Mouse (Mus musculus): Measurements from ENCODE around the gene Flvcr2. TPM values are rescaled to one million over a fixed set of nuclear protein-coding genes. Genes with fewer than 3 reads are reported as not detected.

The Flvcr2 gene
- polyA plus RNA-seq, 1 experiment from 2014 or later: 3.8 TPM

DNA sequence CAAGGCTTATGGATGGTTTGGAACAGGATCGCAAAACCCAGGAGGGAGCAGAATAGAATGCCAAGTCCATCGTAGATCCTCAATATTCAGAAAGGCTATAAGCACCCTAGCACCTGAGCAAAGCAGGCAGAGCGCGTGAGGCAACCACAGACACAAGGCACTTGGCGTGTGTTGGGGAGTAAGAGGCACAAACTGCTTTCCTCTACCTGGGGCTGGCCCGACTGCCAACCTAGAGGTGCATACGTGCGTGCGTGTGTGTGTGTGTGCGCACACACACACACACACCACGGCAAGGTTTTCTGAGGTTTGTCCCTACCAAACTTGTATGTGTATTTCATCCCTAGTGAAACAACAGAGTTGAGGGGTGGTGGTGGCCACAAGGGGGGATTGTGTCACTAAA lies 38.9 kb upstream of the Flvcr2 start:
- H3K27ac ChIP-seq: no peak overlapping the region
- 83% methylated on average over 11 of the region's 11 CpGs for WGBS
- no peaks in the 10 kb centered on the region for H3K36me3 ChIP-seq
- H3K27me3 ChIP-seq: no peaks in the 10 kb centered on the region
- no peaks in the 10 kb centered on the region for H3K9me3 ChIP-seq
- no peak overlapping the region for H3K4me3 ChIP-seq
- no peak for ATAC-seq (ENCODE audit: insufficient number of reproducible peaks, low FRiP score, low TSS enrichment, low read depth)
- no peak overlapping the region for H3K4me2 ChIP-seq
- peaks cover 29% of the 10 kb centered on the region for H3K4me1 ChIP-seq
- H3K9ac ChIP-seq: no peak overlapping the region

DNA sequence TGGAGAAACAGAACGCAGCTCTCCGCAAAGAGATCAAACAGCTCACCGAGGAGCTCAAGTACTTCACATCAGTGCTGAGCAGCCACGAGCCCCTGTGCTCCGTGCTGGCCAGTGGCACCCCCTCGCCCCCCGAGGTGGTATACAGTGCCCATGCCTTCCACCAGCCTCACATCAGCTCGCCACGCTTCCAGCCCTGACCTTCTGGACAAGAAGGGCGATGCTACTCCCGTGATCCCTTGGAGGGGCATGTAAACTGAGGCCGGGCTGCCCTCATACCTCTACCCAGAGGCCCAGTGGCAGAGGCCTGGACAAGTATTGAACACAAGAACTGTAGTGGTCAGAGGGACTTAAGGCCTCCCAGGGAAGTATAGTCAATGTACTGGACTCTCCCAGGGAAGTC lies 37.8 kb upstream of the Flvcr2 start:
- H3K9ac ChIP-seq: no peak overlapping the region
- WGBS: 87% methylated on average over 12 of the region's 12 CpGs
- H3K27ac ChIP-seq: no peak overlapping the region
- peaks cover 27% of the 10 kb centered on the region for H3K4me1 ChIP-seq
- H3K4me2 ChIP-seq: no peak overlapping the region
- ATAC-seq (ENCODE audit: insufficient number of reproducible peaks, low FRiP score, low TSS enrichment, low read depth): no peak
- no peaks in the 10 kb centered on the region for H3K27me3 ChIP-seq
- no peak overlapping the region for H3K4me3 ChIP-seq
- no peaks in the 10 kb centered on the region for H3K9me3 ChIP-seq
- H3K36me3 ChIP-seq: no peaks in the 10 kb centered on the region

DNA sequence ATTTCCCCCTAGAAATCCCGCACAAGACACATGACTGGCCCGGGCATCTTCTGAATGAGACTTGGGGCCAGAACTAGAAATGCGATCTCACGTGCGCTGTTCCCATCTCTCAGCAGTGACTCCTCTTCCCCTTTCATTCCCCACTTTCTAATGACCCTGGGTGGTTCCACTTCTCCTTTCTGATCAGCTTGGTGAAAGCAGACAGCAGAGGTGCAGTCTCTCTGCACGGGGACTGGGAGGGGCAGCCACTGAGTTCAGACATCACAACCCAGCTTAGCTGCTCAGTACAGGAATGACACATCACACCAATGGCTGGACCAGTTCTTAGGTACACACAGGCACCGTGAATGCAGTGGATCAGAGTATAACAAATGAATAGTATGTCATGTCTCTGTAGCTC lies 35.6 kb upstream of the Flvcr2 start:
- Histone ChIP-seq H3K36me3 (no peaks in the 10 kb centered on the region), H3K27ac (no peak overlapping the region), H3K4me3 (no peak overlapping the region), H3K27me3 (no peaks in the 10 kb centered on the region), H3K4me2 (no peak overlapping the region), H3K9ac (no peak overlapping the region), H3K9me3 (no peaks in the 10 kb centered on the region), H3K4me1 (peaks cover 12% of the 10 kb centered on the region)
- ATAC-seq (ENCODE audit: insufficient number of reproducible peaks, low FRiP score, low TSS enrichment, low read depth): no peak
- WGBS: 73% methylated on average over 7 of the region's 7 CpGs

DNA sequence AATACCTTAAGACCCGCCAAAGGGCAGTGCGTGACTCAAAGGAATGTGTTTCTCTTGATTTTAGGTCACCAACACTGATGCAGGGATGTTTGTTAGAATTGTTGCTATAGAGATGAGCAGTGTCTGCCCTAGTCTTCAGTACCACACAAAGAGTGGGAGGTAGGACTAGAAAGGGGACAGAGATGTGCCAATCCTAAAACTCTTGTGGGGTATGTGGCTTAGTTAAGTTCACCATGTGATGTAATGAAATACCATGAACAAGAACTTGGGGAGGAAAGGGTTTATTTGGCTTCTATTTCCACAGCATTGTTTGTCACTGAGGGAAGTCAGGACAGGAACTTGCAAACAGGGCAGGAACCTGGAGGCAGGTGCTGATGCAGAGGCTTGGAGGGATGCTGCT lies 33.8 kb upstream of the Flvcr2 start:
- no peak for ATAC-seq (ENCODE audit: insufficient number of reproducible peaks, low FRiP score, low TSS enrichment, low read depth)
- no peak overlapping the region for H3K4me2 ChIP-seq
- 83% methylated on average over 2 of the region's 2 CpGs for WGBS

DNA sequence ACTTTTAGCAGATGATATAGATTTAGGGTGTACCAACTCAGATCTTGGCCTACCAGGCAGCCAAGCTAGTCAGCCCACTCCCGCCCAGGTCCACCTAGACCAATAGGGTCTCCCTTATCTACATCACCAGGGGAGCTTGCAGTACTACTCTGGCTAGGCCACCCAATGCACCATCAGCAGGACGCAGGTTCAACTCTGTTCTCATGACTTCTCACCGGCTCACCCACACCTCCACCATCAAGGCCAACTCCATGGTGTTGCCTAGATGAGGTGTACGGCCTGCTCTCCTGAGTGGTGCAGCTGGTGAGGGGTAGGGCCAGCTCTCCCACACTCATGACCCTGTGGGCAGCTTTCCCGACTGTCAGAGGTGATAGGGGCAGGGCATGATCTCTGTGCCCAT lies 32.2 kb upstream of the Flvcr2 start:
- Histone ChIP-seq H3K4me3 (no peak overlapping the region), H3K9ac (no peak overlapping the region), H3K4me1 (no peaks in the 10 kb centered on the region), H3K36me3 (no peaks in the 10 kb centered on the region), H3K9me3 (no peaks in the 10 kb centered on the region), H3K27me3 (no peaks in the 10 kb centered on the region), H3K27ac (no peak overlapping the region), H3K4me2 (no peak overlapping the region)
- 92% methylated on average over 5 of the region's 5 CpGs for WGBS
- ATAC-seq (ENCODE audit: insufficient number of reproducible peaks, low FRiP score, low TSS enrichment, low read depth): no peak

More for the DNA sequence above, 33.8 kb upstream of the Flvcr2 start:
- Histone ChIP-seq H3K4me1 (no peaks in the 10 kb centered on the region), H3K9me3 (no peaks in the 10 kb centered on the region), H3K4me3 (no peak overlapping the region), H3K36me3 (no peaks in the 10 kb centered on the region), H3K9ac (no peak overlapping the region), H3K27ac (no peak overlapping the region), H3K27me3 (no peaks in the 10 kb centered on the region)

DNA sequence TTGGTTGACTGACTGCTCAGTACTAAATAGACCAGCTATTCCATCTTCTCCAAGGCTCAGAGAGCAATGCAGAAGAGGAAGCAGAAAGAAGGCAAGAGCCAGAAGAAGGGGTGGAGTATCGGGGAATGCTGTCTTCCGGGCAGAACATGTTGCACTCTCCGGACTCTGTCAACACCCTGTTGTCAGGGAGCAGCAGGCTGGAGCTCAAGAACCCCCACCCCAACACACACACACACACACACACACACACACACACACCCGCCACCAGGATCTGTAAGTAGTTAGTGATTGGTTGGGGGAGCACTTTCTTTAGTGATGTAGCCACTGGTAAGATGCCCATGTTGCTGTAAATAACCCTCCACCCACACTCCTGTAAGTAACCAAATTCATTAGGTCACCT lies 21.0 kb upstream of the Flvcr2 start:
- Histone ChIP-seq H3K9ac (no peak overlapping the region), H3K4me3 (no peak overlapping the region), H3K4me2 (no peak overlapping the region), H3K36me3 (no peaks in the 10 kb centered on the region), H3K27me3 (no peaks in the 10 kb centered on the region), H3K9me3 (no peaks in the 10 kb centered on the region), H3K4me1 (peaks cover 7% of the 10 kb centered on the region; the same call in 1 of the 2 replicates), H3K27ac (no peak overlapping the region)
- WGBS: 62% methylated on average over 4 of the region's 4 CpGs
- no peak for ATAC-seq (ENCODE audit: insufficient number of reproducible peaks, low FRiP score, low TSS enrichment, low read depth)

DNA sequence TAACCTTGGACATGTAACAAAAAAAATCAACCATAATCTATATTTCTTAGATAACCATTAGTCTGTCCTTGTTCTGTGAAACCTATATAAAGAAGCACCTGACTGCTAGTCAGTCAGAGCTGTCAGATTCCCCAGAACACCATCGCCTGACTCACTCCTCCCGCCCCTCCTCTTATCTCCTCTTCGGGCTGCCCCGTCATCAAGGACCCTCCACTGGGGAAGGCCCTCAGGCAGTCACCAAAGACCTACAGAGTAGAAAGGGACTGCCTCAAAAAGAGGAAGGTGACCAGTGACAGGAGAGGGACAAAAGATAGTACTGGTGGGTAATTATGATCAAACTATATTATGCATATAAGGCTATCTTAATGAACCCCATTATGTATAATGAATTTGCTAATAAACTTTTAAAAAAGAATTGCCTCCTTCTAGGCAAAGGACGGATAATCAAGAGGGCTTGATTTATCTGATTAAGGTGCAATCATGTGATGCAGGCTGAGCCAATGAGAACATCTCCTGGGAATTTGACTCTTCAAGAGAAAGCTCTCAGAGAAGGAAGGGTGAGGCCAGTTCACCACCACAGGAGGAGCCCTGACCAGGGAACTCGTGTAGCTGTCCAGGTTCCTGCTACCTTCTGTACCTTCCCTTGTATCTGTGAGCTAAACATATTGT lies 19.5 kb upstream of the Flvcr2 start:
- no peak overlapping the region for H3K27ac ChIP-seq
- H3K4me2 ChIP-seq: no peak overlapping the region
- ATAC-seq (ENCODE audit: insufficient number of reproducible peaks, low FRiP score, low TSS enrichment, low read depth): no peak
- H3K9ac ChIP-seq: no peak overlapping the region
- 66% methylated on average over 6 of the region's 6 CpGs for WGBS
- H3K4me1 ChIP-seq: peaks cover 7% of the 10 kb centered on the region; the same call in 1 of the 2 replicates
- H3K4me3 ChIP-seq: no peak overlapping the region
- no peaks in the 10 kb centered on the region for H3K9me3 ChIP-seq
- H3K27me3 ChIP-seq: no peaks in the 10 kb centered on the region
- H3K36me3 ChIP-seq: no peaks in the 10 kb centered on the region

DNA sequence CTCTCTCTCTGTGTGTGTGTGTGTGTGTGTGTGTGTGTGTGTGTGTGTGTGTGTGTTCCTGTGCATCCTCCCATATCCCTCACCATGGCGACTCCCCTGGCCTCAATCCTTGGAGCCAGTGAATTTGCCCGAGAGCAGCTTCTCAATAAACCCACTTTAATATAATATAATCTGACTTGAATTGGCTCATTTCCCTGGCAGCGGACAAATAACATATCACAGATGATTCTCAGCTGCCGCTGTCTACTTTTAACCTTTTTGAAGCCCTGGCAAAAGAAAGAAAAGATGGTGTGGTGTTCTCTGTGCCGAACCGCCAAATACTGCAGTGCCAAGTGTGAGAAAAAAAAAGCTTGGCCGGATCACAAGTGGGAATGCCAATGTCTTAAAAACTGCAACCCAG lies 18.2 kb upstream of the Flvcr2 start:
- WGBS: 64% methylated on average over 7 of the region's 7 CpGs
- ATAC-seq (ENCODE audit: insufficient number of reproducible peaks, low FRiP score, low TSS enrichment, low read depth): no peak

DNA sequence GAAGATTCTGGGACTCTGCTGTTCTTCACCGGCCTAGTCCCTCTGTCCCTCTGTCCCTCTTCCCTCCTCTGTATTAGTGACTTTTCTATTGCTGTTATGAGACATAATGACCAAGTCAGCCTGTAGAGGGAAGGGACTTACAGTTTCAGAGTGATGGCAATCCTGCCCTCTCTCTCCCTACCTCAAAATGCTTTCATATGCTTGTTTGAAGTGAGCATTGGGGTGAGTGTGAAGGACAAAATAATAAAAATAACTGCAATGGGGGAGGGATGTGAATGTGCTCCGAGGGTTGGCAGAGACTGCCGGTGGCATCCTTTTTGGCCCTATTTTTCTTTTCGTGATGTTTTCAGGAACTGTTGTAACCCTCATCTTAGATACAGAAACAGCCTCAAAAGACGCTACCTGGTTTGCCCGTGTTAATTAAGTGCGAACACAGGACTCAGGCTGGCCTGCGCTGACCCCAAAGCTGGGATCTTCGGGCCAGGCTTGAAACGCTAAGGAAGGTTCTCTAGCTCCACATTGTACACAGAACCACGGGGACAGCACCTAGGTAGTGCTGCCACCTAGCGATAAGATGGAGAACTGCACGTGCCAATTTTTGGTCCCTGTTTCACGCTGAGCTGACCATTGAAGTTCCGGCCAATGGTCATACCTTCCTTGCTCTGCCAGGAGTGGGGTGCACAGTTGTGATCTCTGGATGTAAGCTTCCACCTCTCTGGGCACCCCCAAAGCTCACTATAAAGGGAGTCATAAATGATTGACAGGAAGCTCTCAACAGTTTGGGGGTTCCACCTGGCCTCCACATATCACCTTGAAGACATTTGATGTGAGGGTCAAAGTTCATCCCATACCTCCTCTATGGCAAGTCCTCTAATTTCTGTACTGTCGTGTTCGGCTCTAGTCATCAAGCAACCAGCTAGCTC lies 17.1 kb upstream of the Flvcr2 start:
- Histone ChIP-seq H3K27me3 (no peaks in the 10 kb centered on the region), H3K36me3 (no peaks in the 10 kb centered on the region), H3K9ac (no peak overlapping the region), H3K9me3 (no peaks in the 10 kb centered on the region), H3K4me3 (no peak overlapping the region), H3K4me1 (peaks cover 7% of the 10 kb centered on the region; the same call in 1 of the 2 replicates), H3K27ac (no peak overlapping the region), H3K4me2 (no peak overlapping the region)
- WGBS: 34% methylated on average over 17 of the region's 17 CpGs
- ATAC-seq (ENCODE audit: insufficient number of reproducible peaks, low FRiP score, low TSS enrichment, low read depth): no peak

More for the DNA sequence above, 18.2 kb upstream of the Flvcr2 start:
- Histone ChIP-seq H3K36me3 (no peaks in the 10 kb centered on the region), H3K27ac (no peak overlapping the region), H3K27me3 (no peaks in the 10 kb centered on the region), H3K4me1 (peaks cover 7% of the 10 kb centered on the region; the same call in 1 of the 2 replicates), H3K9me3 (no peaks in the 10 kb centered on the region), H3K4me3 (no peak overlapping the region), H3K4me2 (no peak overlapping the region), H3K9ac (no peak overlapping the region)

DNA sequence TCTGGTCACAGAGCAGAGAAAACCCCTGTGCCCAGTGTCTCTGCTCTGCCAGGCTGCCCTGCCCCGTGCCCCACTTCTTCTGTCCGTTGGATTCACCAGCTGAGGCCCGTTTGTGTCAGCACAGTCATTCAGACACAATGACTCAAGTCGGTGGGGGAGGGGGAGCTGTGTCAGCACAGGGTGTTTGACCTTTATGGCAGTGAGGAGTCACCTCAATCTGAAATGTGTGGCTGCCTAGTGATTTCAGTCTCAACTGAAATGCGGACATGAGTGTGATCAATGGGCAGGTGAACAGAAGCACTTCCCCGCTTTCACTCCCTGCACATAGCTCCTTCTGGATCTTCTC lies 16.4 kb upstream of the Flvcr2 start:
- WGBS: 65% methylated on average over 6 of the region's 6 CpGs
- H3K27ac ChIP-seq: no peak overlapping the region
- ATAC-seq (ENCODE audit: insufficient number of reproducible peaks, low FRiP score, low TSS enrichment, low read depth): no peak

DNA sequence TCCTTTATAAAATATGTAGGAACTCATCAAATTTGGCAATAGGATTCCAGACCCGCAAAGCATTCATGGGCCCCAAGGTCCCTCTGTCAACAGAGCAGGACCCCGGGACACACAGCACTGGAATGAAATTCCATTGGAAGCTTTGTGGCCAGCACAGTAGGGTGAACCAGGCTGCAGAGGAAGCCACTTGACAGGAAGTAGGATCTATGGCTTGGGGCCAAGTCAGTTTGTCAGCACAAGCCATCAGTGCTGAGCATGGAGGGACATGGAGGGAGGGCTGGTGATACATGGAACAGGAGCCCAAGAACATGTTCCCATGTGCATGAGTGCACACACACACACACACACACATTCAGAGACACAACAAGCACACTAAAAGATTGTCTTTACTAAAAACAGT lies 10.1 kb upstream of the Flvcr2 start:
- no peaks in the 10 kb centered on the region for H3K4me1 ChIP-seq
- H3K4me3 ChIP-seq: no peak overlapping the region
- H3K4me2 ChIP-seq: no peak overlapping the region
- WGBS: 83% methylated on average over 2 of the region's 2 CpGs
- H3K36me3 ChIP-seq: no peaks in the 10 kb centered on the region
- no peaks in the 10 kb centered on the region for H3K27me3 ChIP-seq
- no peak overlapping the region for H3K9ac ChIP-seq
- ATAC-seq (ENCODE audit: insufficient number of reproducible peaks, low FRiP score, low TSS enrichment, low read depth): no peak
- no peaks in the 10 kb centered on the region for H3K9me3 ChIP-seq
- H3K27ac ChIP-seq: no peak overlapping the region

More for the DNA sequence above, 16.4 kb upstream of the Flvcr2 start:
- Histone ChIP-seq H3K4me3 (no peak overlapping the region), H3K9me3 (no peaks in the 10 kb centered on the region), H3K9ac (no peak overlapping the region), H3K36me3 (no peaks in the 10 kb centered on the region), H3K4me1 (peaks cover 7% of the 10 kb centered on the region; the same call in 1 of the 2 replicates), H3K4me2 (no peak overlapping the region), H3K27me3 (no peaks in the 10 kb centered on the region)

DNA sequence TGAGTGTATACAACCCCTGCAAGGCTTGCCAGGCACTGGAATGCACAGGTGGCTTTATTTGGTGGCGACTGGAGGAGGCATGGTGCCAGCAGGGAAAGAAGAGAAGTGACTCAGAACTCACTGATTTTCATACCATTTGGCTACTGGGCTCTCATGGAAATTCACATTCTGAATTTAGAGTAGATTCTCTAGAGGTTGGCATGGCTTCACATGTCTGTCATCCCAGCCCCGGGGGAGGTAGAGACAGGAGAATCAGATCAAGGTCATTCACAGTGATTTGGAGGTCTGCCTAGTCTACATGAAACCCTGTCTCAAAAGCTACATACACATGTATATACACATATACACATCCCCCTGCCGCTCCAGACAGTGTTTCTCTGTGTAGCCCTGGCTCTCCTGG lies 9.4 kb upstream of the Flvcr2 start:
- WGBS: 79% methylated on average over 3 of the region's 3 CpGs
- no peaks in the 10 kb centered on the region for H3K9me3 ChIP-seq
- no peaks in the 10 kb centered on the region for H3K27me3 ChIP-seq
- no peaks in the 10 kb centered on the region for H3K36me3 ChIP-seq
- H3K4me2 ChIP-seq: no peak overlapping the region
- no peak overlapping the region for H3K27ac ChIP-seq
- no peak for ATAC-seq (ENCODE audit: insufficient number of reproducible peaks, low FRiP score, low TSS enrichment, low read depth)
- no peak overlapping the region for H3K4me3 ChIP-seq
- H3K9ac ChIP-seq: no peak overlapping the region
- H3K4me1 ChIP-seq: no peaks in the 10 kb centered on the region

All from limb, embryonic 15.5 days (tissue).